Mouse (Mus musculus) cerebellum, adult 18-20 months (tissue): ENCODE measurements around the gene Tet1.
"Not testable (repeated sequence)": the region's sequence is repeated elsewhere in the genome, so short reads cannot be mapped to it uniquely, and the experiment has no call there.

ENCODE experiments used
- DNase-seq, 2 experiments: peaks; one replicate each; pipeline ENCODE4 v3.0.0; 2021

Tet1 gene

GRCm38 (mm10) chr10:62843787-62844491 lies 64.9 kb downstream of the Tet1 start:
- DNase-seq: no peak

DNA sequence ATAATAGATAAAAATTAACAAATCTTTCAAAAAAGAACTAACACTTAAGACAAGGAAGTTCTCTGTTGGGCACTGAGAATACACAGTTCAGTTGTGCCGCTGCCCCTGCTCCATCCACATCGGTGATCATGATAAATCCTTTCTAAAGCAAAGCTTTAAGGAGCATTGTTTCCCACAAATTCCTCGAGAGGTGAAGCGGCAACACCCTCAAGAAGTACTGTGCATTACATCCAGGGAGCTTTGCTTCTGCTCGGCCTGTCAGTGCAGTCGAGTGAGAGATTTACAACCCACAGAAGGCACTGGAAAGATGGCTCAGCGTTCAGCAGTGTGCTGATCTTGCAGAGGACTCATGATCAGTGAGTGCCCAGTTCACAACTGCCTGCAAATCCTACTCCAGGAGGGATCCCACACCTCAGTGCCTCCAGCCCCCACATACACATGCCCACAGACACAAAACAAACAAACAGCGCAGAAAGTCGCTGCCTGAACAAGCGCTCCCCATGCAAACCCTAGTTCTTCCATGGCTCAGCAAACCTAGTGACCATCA lies 66.8 kb downstream of the Tet1 start:
- no peak for DNase-seq

DNA sequence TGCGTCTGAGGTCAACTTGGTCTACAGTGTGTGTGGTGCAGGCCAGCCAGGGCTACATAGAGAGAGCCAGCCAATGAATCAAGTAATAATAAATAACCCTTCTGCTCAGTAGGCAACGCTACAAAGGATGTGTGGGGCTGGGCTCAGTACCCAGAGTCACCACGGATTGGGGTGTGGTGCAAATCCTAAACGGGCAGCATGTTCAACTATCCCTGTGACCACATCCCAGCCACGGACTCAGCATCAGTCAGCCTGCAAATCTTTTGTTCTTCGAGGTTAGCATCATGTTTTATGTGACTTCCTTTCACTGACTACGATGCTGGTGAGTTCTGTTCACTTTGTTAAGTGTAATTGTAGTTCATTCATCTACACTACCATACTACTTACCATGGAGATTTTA lies 68.1 kb downstream of the Tet1 start:
- DNase-seq: no peak

DNA sequence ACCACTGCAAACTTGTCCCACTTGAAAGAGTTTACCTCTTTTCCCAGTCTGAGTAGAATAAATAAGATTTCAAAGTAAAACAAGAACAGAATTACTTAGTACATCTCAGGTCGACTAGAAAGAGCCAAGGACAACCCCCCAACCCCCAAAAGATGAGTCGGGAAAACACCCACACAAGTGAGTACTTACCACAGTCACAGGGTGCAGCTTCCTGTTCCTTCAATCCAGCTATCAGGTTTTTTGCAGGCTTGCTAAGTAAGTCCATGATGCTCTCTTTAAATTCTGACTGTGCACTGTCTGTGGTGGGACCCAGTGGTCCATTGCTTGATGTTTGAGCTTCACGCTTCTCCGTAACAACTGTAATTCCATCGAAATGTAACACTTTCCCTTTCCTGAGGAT lies 70.8 kb downstream of the Tet1 start:
- DNase-seq: no peak

DNA sequence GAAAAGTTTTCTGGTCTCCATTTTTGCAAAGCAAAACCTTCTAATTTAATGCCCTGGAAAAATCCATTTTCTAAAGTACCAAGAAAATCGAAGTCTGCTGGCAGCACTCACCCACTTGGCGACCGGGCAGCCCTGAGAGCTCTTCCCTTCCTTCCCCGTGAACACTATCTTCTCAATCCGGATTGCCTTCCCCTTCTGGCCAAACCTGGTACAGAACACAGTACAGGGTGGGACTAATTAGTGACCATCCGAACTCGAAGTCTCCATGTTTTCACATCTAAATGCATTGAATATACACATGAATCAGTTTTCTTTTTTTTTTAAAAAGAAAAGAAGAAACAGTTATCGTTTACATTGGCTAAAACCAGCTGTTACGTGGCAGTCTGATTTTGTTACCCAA lies 76.0 kb downstream of the Tet1 start:
- no peak for DNase-seq

GRCm38 (mm10) chr10:62831546-62831945 lies 77.2 kb downstream of the Tet1 start:
- DNase-seq: no peak

DNA sequence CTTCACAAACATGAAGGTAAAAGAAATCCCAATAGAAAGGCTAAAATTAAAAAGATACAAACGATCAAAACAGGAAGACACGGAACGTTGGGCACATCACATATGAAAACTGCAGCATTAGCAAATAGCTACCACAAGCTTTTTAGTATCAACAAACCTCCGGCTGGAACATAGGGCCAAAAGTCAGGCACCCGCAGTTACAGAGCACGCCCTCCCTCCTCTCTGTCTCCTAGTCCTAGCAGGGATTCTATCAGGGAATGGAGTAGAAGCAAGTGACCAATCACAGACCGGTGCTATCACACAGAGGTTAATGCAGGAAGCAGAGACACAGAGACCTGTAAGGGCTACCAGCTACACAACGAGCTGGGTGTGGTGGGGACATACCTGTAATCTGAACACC lies 84.3 kb downstream of the Tet1 start:
- DNase-seq: no peak

GRCm38 (mm10) chr10:62823431-62823830 lies 85.4 kb downstream of the Tet1 start:
- no peak for DNase-seq

DNA sequence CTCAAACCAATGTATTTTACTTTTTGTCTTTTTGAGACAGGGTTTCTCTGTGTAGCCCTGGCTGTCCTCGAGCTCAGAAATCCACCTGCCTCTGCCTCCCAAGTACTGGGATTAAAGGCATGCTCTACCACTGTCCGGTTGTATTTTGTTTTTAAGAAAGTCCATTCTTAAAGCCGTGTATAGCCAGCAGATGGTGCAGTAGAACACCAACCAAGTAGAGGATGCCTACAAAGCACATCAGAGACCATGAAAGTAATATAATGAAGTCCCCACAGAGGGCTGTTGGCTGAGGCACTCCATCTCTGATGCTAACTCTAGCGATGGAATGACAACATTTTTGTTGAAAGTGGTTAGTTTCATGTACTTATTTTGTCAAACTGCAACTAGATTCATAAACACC lies 98.8 kb downstream of the Tet1 start:
- DNase-seq: no peak

DNA sequence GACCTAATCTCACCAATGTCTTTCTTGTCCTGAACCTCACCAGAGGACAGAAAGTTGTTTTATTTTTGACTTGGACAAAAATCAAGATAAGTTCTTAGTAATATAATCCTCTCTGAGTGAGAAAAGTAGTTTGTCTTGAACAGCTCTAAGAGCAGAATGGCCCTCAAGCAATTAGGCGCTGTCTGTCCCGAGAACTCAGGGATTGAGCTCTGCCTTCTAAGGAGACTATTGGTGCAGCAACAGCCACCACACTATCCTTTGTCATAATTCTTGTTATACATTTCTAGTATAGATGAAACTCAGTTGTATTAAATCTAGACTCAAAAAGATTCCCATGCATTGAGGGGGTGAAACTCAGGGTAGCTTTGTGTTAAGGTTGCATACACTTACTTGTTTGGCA lies 100.0 kb downstream of the Tet1 start:
- DNase-seq: no peak

GRCm38 (mm10) chr10:62808316-62808715 lies 100.5 kb downstream of the Tet1 start:
- no peak for DNase-seq

DNA sequence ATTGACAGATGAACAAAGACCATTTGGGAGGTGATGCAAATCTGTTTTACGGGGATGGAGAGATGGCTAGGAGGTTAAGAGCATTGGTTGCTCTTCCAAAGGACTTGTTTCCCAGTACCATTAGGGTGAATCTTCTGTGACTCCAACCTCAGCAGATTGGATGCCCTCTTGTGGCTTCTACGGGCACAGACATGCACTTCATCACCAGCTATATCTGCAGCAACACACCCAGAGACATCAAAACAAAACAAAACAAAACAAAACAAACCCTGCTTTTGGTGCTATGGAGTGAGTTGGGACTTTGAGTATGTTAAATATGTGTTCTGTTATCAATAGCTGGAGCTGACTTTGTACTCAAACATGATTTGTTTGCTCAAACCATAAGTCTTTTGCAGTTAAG lies 104.7 kb downstream of the Tet1 start:
- DNase-seq: no peak

GRCm38 (mm10) chr10:62803296-62803695 lies 105.5 kb downstream of the Tet1 start:
- DNase-seq: no peak

GRCm38 (mm10) chr10:62794221-62794620 lies 114.6 kb downstream of the Tet1 start:
- DNase-seq: no peak

DNA sequence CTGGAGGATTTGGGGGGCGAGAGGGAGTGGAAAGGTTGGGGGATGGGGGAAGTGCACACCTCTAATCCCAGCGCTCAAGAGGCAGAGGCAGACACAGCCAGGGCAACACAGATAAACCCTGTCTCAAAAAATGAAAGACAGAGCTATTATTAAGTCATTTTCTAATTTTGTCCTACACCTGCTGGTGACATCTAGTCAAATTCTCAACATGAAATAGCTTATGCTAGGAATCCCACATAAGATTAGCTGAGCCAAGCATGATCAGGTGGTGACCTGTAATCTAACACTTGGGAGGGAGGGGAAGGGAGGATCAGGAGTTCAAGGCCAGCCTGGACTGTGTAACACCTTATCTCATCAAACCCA lies 115.7 kb downstream of the Tet1 start:
- no peak for DNase-seq

GRCm38 (mm10) chr10:62792177-62793090 lies 116.4 kb downstream of the Tet1 start, which contains the start of gene Ccar1:
Ccar1 (minus strand) TSS chr10:62792286.
- peak; percentile 99 to 100 for DNase-seq

GRCm38 (mm10) chr10:62791251-62792176 lies 117.3 kb downstream of the Tet1 start:
- DNase-seq: peak in 1 of 2 experiments; percentile 29

- DNase-seq: not testable (repeated sequence)
Observed at GRCm38 (mm10) chr10:62781776-62782175, 127.0 kb downstream of the Tet1 start.
